Mouse (Mus musculus) layer of hippocampus, postnatal 14 days (tissue): ENCODE results near the gene Gpr183. TPM values are rescaled to one million over a fixed set of nuclear protein-coding genes. Genes with fewer than 3 reads are reported as not detected.

Experiments used
- DNase-seq, 2 experiments: peaks; one replicate each; pipeline ENCODE4 v3.0.0; 2021 to 2022; ENCODE audit warnings: low spot score in 2 of 2, mixed read lengths in 1 of 2
- total RNA-seq, 2 experiments: library from RNA; stranded (reverse); gene quantifications; 2 replicates each; pipeline ENCODE4 v1.2.3; 2021

Gpr183 gene
- total RNA-seq, 2 experiments from 2014 or later: 0.76 to 0.88 TPM

- DNase-seq: no peak
Observed at GRCm38 (mm10) chr14:121989331-121989730, 24.3 kb upstream of the Gpr183 start.

- DNase-seq: no peak
Observed at GRCm38 (mm10) chr14:121987691-121988090, 22.7 kb upstream of the Gpr183 start.

- no peak for DNase-seq
Observed at GRCm38 (mm10) chr14:121987287-121987686, 22.3 kb upstream of the Gpr183 start.

GRCm38 (mm10) chr14:121986028-121986427, 21.0 kb upstream of the Gpr183 start:
- no peak for DNase-seq

GRCm38 (mm10) chr14:121985477-121985876, 20.5 kb upstream of the Gpr183 start:
- peak in 1 of 2 experiments; percentile 20 for DNase-seq

GRCm38 (mm10) chr14:121983009-121983933, 18.3 kb upstream of the Gpr183 start:
- DNase-seq: no peak

GRCm38 (mm10) chr14:121981531-121981930, 16.5 kb upstream of the Gpr183 start:
- DNase-seq: no peak

GRCm38 (mm10) chr14:121973114-121973513, 8.1 kb upstream of the Gpr183 start:
- DNase-seq: no peak

GRCm38 (mm10) chr14:121970402-121970801, 5.4 kb upstream of the Gpr183 start:
- DNase-seq: no peak

- no peak for DNase-seq
Observed at GRCm38 (mm10) chr14:121967095-121967494, 2.1 kb upstream of the Gpr183 start.

- no peak for DNase-seq
Observed at GRCm38 (mm10) chr14:121965461-121965860, 466 bp upstream of the Gpr183 start.

GRCm38 (mm10) chr14:121963942-121964335, 1.1 kb downstream of the Gpr183 start:
- DNase-seq: no peak

- DNase-seq: peak in 1 of 2 experiments; percentile 40
Observed at GRCm38 (mm10) chr14:121963251-121963941, 1.6 kb downstream of the Gpr183 start.

- DNase-seq: no peak
Observed at GRCm38 (mm10) chr14:121962128-121962890, 2.7 kb downstream of the Gpr183 start.

GRCm38 (mm10) chr14:121961496-121962127, 3.4 kb downstream of the Gpr183 start:
- no peak for DNase-seq

GRCm38 (mm10) chr14:121960997-121961396, 4.0 kb downstream of the Gpr183 start:
- no peak for DNase-seq

GRCm38 (mm10) chr14:121960531-121960930, 4.5 kb downstream of the Gpr183 start:
- DNase-seq: no peak

GRCm38 (mm10) chr14:121960031-121960430, 5.0 kb downstream of the Gpr183 start:
- DNase-seq: no peak

GRCm38 (mm10) chr14:121959538-121959980, 5.4 kb downstream of the Gpr183 start:
- DNase-seq: no peak

GRCm38 (mm10) chr14:121958751-121959537, 6.1 kb downstream of the Gpr183 start:
- no peak for DNase-seq
